Comparison of ENCODE assay signal across 12 mouse cellular contexts in the genomic region with DNA sequence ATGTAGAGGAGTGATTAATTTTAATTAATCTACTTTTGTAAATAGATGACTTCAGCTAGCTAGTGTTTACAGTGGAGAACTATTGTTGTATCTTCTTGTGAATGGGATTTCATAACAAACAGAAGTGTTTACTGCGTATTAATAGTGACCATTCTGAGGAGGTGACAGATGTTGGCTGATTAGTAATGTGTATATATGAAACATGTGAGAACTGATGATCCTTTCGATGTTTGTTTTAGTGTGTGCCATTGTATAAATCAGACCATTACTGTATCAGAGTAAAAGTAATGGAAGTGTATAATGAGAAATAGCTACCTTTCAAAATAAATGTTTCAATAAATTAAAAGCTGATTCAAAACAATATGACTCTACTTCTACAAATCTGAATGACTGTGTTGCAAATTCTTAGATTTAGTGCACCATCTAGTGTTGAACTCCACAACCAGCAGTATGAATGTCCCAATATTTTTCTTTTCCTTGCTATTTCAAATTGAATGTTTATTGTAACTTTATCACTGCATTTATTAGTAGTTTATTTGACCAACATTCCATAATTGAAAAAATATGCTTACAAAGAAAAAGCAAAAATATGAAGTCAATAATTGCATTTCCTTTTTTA.
DNase-seq lines count a peak whose midpoint lies in the region; ATAC-seq and TF ChIP-seq lines count a peak whose summit lies in the region.
"Had no signal": no experiment of that assay in that cellular context is flagged by ENCODE, and none has a peak within 500 bp of the region (broad histone marks: within the 10 kb centered on the region; RNA-seq: fewer than 3 reads in every experiment).

No protein-coding gene starts in this region.

- no peak for DNase-seq in gastrocnemius, adult 2 months
- DNase-seq in gastrocnemius, postnatal 14 days: no peak
- peak; percentile 21 for DNase-seq in lung, postnatal 0 days (ENCODE audit: low spot score)
- DNase-seq in lung, postnatal 36 days: no peak
- DNase-seq in adipocyte (ENCODE audit: low spot score): peak; percentile 5
- DNase-seq in ovary, postnatal 36 days (ENCODE audit: low spot score): no peak
- DNase-seq in left cerebral cortex, adult 9 months (ENCODE audit: low spot score in 2 of 2): no peak
- DNase-seq: cerebellum, adult 18-20 months; heart, adult 18-20 months; right cerebral cortex, postnatal 4 days had no signal

- H3K4me2 ChIP-seq in lung, postnatal 0 days (replicated peaks; ENCODE audit: low read depth, low read length): no peak overlapping the region
- H3K4me2 ChIP-seq in midbrain, embryonic 16.5 days (ENCODE audit: low read length): no peak overlapping the region

- no peak overlapping the region for H3K9ac ChIP-seq in lung, postnatal 0 days (replicated peaks; ENCODE audit: low read depth)
- H3K9ac ChIP-seq in midbrain, embryonic 16.5 days (ENCODE audit: low read depth, low read length): no peak overlapping the region

- H3K27me3 ChIP-seq in lung, postnatal 0 days (replicated peaks; ENCODE audit: insufficient read depth, low read length): no peaks in the 10 kb centered on the region
- H3K27me3 ChIP-seq in midbrain, embryonic 16.5 days (ENCODE audit: control insufficient read depth, insufficient read depth, low read depth, low read length): no peaks in the 10 kb centered on the region

- no peaks in the 10 kb centered on the region for H3K4me1 ChIP-seq in lung, postnatal 0 days (ENCODE audit: insufficient read depth, low read depth, low read length)
- no peaks in the 10 kb centered on the region for H3K4me1 ChIP-seq in midbrain, embryonic 16.5 days (ENCODE audit: control insufficient read depth, insufficient read depth, low read length)

- H3K4me3 ChIP-seq in gastrocnemius, adult 2 months: no peak overlapping the region
- H3K4me3 ChIP-seq in lung, postnatal 0 days (ENCODE audit: low read depth, low read length): no peak overlapping the region
- H3K4me3 ChIP-seq in midbrain, embryonic 16.5 days (ENCODE audit: low read depth, low read length): no peak overlapping the region
- H3K4me3 ChIP-seq: erythroblast, embryonic 14.5 days had no signal

- WGBS in lung, postnatal 0 days: 50% methylated on average over 2 of the region's 2 CpGs
- WGBS in midbrain, embryonic 16.5 days: 76% methylated on average over 2 of the region's 2 CpGs

- H3K36me3 ChIP-seq in lung, postnatal 0 days (ENCODE audit: insufficient read depth, low read length): no peaks in the 10 kb centered on the region
- no peaks in the 10 kb centered on the region for H3K36me3 ChIP-seq in midbrain, embryonic 16.5 days (ENCODE audit: control insufficient read depth, insufficient read depth, low read length)

- TF ChIP-seq EP300 in lung, postnatal 0 days (IDR thresholded peaks at IDR 0.05): no peak

- no peak overlapping the region for H3K27ac ChIP-seq in gastrocnemius, adult 2 months
- H3K27ac ChIP-seq in lung, postnatal 0 days (ENCODE audit: low read length): no peak overlapping the region
- no peak overlapping the region for H3K27ac ChIP-seq in midbrain, embryonic 16.5 days (ENCODE audit: low read length)

- peak; percentile 11; the same call in 1 of the 2 replicates for TF ChIP-seq CTCF in gastrocnemius, adult 2 months (IDR thresholded peaks at IDR 0.05)
- TF ChIP-seq CTCF in lung, postnatal 0 days (IDR thresholded peaks at IDR 0.05): peak; percentile 31

- no peaks in the 10 kb centered on the region for H3K9me3 ChIP-seq in lung, postnatal 0 days (ENCODE audit: low read length)
- no peaks in the 10 kb centered on the region for H3K9me3 ChIP-seq in midbrain, embryonic 16.5 days (replicated peaks; ENCODE audit: control insufficient read depth, low read length, poor library complexity, severe bottlenecking)

- intact Hi-C loops in gastrocnemius, adult 2 months (cut with DNase I): no loop called here
- intact Hi-C loops in gastrocnemius, postnatal 14 days (cut with DNase I; ENCODE audit: low total_unique reads): no loop called here

- no peak for ATAC-seq in lung, postnatal 0 days
- ATAC-seq in midbrain, embryonic 16.5 days: peak; percentile 45

Comparison
In these comparisons a context has a peak if more than half of its experiments do, and no peak if none do; other contexts are left out.
1. DNase-seq: peak in lung, postnatal 0 days (single experiment) and adipocyte (single experiment); none in gastrocnemius, adult 2 months (single experiment), gastrocnemius, postnatal 14 days (single experiment), lung, postnatal 36 days (single experiment), ovary, postnatal 36 days (single experiment) and left cerebral cortex, adult 9 months (0 of 2).